Mouse (Mus musculus) midbrain, embryonic 11.5 days (tissue): Measurements from ENCODE around the gene Rpusd4. TPM values are rescaled to one million over a fixed set of nuclear protein-coding genes. Genes with fewer than 3 reads are reported as not detected.

Experiments
- ATAC-seq: fragments of 200-750 bp; cut with Nextera tagmentation; 2 replicates; pipeline ENCODE4 v1.8.0; 2017; ENCODE audit warnings: moderate TSS enrichment, moderate library complexity; ENCODE audit not compliant: low FRiP score
- DNase-seq: peaks from one replicate; pipeline ENCODE4 v3.0.0; 2015; ENCODE audit warnings: low spot score; ENCODE audit errors: missing footprints
- H3K27ac ChIP-seq: fragments of 300-500 bp; sonication (generic); 2 replicates; pipeline ENCODE4 v1.5.1; 2014; ENCODE audit warnings: low read depth, low read length
- H3K27me3 ChIP-seq: fragments of 300-500 bp; sonication (generic); 2 replicates; pipeline ENCODE4 v1.6.1; 2014; ENCODE audit warnings: mild to moderate bottlenecking, low read length, moderate library complexity, mixed read lengths; ENCODE audit not compliant: control insufficient read depth, insufficient read depth
- H3K36me3 ChIP-seq: fragments of 300-500 bp; sonication (generic); 2 replicates; pipeline ENCODE4 v1.6.1; 2014; ENCODE audit warnings: mild to moderate bottlenecking, low read length, moderate library complexity, mixed read lengths; ENCODE audit not compliant: control insufficient read depth, insufficient read depth
- H3K4me1 ChIP-seq: fragments of 300-500 bp; sonication (generic); 2 replicates; pipeline ENCODE4 v1.6.1; 2014; ENCODE audit warnings: low read length; ENCODE audit not compliant: control insufficient read depth, insufficient read depth
- H3K4me2 ChIP-seq: fragments of 300-500 bp; sonication (generic); 2 replicates; pipeline ENCODE4 v1.6.1; 2014; ENCODE audit warnings: mild to moderate bottlenecking, moderate library complexity
- H3K4me3 ChIP-seq: fragments of 300-500 bp; sonication (generic); 2 replicates; pipeline ENCODE4 v1.5.1; 2014; ENCODE audit warnings: low read depth, low read length
- H3K9ac ChIP-seq: fragments of 300-500 bp; sonication (generic); 2 replicates; pipeline ENCODE4 v1.6.1; 2014; ENCODE audit warnings: low read length
- H3K9me3 ChIP-seq: fragments of 300-500 bp; sonication (generic); 2 replicates; pipeline ENCODE4 v1.6.1; 2016; ENCODE audit warnings: low read length; ENCODE audit not compliant: control insufficient read depth
- WGBS: fragments of 180-500 bp; shearing (Covaris S2); extraction: QIAGEN DNeasy Blood & Tissue Kit; methylation state at CpG from one replicate; pipeline ENCODE4 v1.1.7; 2014; 5-methylcytosine and 5-hydroxymethylcytosine counted together
- polyA plus RNA-seq: library from polyadenylated mRNA; unstranded; fragments of >200 nt; fragmentation: Nextera tagmentation; extraction: Ambion mirVana; gene quantifications from 2 replicates; pipeline ENCODE4 v1.2.1, GENCODE M21; 2014

Rpusd4 gene
- polyA plus RNA-seq, 1 experiment from 2014 or later: 29.8 TPM

DNA sequence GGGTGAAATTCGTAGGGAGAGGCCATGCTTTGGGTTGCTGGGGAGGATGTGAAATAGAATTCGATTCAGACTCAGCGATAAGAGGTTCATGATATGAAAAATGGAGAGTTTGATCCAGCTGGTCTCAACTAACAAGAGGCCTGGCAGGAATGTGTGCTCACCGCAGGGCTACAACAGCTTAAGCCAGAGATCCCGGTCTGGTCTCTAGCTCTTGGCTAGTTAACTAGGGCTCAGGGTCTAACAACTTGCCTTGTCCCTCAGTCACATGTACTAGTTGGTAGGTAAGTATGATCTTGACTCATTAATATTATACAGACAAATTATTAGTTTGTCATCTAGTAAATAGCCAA, 15.2 kb downstream of the Rpusd4 start:
- Histone ChIP-seq H3K4me2 (no peak overlapping the region), H3K36me3 (no peaks in the 10 kb centered on the region), H3K9ac (no peak overlapping the region), H3K9me3 (no peaks in the 10 kb centered on the region), H3K4me3 (no peak overlapping the region), H3K27ac (no peak overlapping the region), H3K27me3 (no peaks in the 10 kb centered on the region; the same call in 1 of the 2 replicates), H3K4me1 (no peaks in the 10 kb centered on the region)
- peak; percentile 57 for ATAC-seq
- WGBS: 66% methylated on average over 5 of the region's 5 CpGs
- peak; percentile 91 for DNase-seq

DNA sequence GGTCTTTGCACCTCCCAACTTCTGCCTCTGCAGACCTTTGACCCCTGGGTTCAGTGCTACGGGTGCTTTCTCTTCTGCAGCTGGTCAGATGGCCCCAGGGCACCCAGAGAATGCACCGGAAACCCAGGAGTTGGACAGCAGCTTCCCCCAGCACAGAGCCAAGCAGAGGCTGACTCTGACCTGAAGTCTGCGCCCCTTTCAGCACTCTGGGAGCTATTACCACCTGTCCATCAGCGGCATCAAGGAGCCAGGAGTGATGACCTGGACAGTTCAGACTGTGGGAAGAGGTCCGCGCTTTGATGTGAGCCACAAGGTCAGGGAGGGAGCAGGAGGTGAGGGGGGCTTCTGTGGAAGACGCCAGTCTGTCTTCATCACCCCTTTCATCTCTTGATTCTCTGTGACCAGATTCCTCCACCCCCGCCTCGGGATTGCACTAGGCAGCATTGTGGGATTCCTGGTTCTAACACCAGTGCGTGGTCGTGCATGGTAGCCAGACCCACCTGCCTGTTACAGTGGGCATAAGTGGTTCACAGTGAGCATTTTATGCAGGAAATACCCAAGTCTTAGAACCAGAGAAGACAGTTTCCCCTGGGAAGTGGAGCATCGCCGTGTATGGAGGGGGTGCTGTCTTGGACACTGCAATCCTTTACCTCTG, 15.9 kb downstream of the Rpusd4 start:
- Histone ChIP-seq H3K27ac (no peak overlapping the region), H3K36me3 (no peaks in the 10 kb centered on the region), H3K27me3 (no peaks in the 10 kb centered on the region; the same call in 1 of the 2 replicates), H3K4me2 (no peak overlapping the region), H3K4me3 (no peak overlapping the region), H3K4me1 (no peaks in the 10 kb centered on the region), H3K9ac (no peak overlapping the region), H3K9me3 (no peaks in the 10 kb centered on the region)
- 53% methylated on average over 13 of the region's 13 CpGs for WGBS
- ATAC-seq (peak; percentile 65), DNase-seq (no peak)

DNA sequence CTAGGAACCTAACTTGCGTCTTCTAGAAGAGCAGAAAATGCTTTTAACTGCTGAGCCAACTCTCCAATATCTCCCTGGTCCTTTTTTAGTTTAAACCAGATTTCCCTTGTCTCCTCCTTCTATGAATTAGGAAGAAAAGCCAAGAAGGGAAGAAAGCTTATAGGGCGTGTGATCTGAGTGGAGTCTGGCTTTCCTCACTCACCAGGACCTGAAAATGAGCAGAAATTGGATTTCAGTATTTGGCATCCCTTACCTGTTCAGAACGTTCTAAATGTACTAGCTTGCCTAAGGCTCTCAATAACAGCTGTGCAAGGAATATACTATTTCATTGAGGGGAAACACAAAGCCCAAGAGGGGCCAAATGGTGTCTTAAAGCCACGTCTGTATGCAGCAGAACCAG, 16.7 kb downstream of the Rpusd4 start:
- Histone ChIP-seq H3K4me3 (no peak overlapping the region), H3K4me1 (no peaks in the 10 kb centered on the region), H3K4me2 (no peak overlapping the region), H3K9ac (no peak overlapping the region), H3K27ac (no peak overlapping the region), H3K27me3 (no peaks in the 10 kb centered on the region; the same call in 1 of the 2 replicates), H3K36me3 (no peaks in the 10 kb centered on the region), H3K9me3 (no peaks in the 10 kb centered on the region)
- WGBS: 88% methylated on average over 4 of the region's 4 CpGs
- no peak for DNase-seq
- ATAC-seq: no peak

DNA sequence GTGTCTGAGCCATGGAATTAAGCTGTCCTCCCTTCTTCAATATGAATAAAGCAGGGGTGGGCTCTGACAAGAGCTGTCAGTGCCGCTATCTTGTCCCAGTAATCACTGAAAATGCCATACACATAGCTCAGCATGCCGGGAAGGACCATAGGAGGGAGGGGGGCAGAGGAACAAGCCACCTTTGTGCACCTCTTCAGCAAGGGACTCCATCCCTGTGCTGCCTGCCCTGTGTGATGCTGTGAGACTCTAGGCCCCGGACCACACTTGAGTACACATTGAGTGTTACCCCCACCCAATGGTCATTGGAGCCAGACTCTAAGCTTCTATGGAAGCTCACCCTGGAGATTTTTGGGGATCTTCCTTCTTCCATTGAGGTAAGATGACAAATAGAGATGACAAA, 18.7 kb downstream of the Rpusd4 start:
- no peaks in the 10 kb centered on the region; the same call in 1 of the 2 replicates for H3K4me1 ChIP-seq

DNA sequence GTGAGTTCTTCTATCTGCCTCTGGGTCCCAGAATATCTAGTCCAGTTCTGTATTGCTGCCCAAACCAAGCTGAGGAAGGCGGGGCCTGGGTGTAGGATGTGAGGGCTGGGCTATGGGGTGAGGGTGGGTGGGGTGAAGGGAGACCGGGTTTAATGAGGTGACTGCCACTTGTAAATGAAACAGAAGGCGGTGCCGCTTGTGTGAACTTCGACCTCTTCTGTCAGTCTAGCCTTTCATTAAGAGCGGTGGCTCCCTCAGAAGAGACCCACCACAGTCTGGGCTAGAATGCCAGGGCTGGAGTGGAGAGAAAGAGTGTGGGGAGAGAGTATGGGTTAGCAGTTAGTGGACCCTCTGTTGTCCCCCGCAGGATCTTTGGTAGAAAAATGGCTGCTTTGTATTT, 22.3 kb downstream of the Rpusd4 start:
- no peak for DNase-seq
- H3K36me3 ChIP-seq: no peaks in the 10 kb centered on the region
- no peak overlapping the region for H3K4me3 ChIP-seq
- ATAC-seq: peak; percentile 77
- H3K4me1 ChIP-seq: no peaks in the 10 kb centered on the region; the same call in 1 of the 2 replicates
- no peaks in the 10 kb centered on the region for H3K9me3 ChIP-seq
- H3K9ac ChIP-seq: no peak overlapping the region
- no peak overlapping the region for H3K4me2 ChIP-seq
- no peak overlapping the region for H3K27ac ChIP-seq
- WGBS: 13% methylated on average over 7 of the region's 7 CpGs
- peaks cover 5% of the 10 kb centered on the region; the same call in 1 of the 2 replicates for H3K27me3 ChIP-seq

More for the DNA sequence above, 18.7 kb downstream of the Rpusd4 start:
- DNase-seq (no peak), ATAC-seq (no peak)
- Histone ChIP-seq H3K36me3 (no peaks in the 10 kb centered on the region), H3K4me2 (no peak overlapping the region), H3K9me3 (no peaks in the 10 kb centered on the region), H3K27me3 (peaks cover 3% of the 10 kb centered on the region; the same call in 1 of the 2 replicates), H3K27ac (no peak overlapping the region), H3K4me3 (no peak overlapping the region), H3K9ac (no peak overlapping the region)
- 72% methylated on average over 3 of the region's 3 CpGs for WGBS

DNA sequence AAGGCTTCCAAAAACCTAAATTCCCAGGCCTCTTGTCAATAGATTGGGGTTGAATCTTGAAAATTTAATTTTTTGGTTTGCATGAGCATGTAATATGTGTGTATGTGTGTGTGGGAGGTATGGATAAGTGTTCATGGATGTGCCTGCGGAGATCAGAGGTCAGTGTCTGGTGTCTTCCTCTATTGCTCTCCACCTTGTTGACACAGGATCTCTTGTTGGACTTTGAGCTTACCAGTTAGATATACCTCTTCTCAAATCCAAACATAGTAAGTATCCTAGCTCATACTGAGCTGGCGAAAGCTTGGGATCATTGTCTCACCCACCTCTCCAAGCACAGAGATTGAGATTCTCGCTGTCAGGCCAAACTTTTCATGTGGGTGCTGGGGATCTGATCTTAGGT, 22.8 kb downstream of the Rpusd4 start:
- ATAC-seq (no peak; the same call in 1 of the 2 replicates), DNase-seq (no peak)
- H3K27ac ChIP-seq: no peak overlapping the region
- no peak overlapping the region for H3K9ac ChIP-seq
- peaks cover 5% of the 10 kb centered on the region; the same call in 1 of the 2 replicates for H3K27me3 ChIP-seq
- no peaks in the 10 kb centered on the region for H3K9me3 ChIP-seq
- no peak overlapping the region for H3K4me2 ChIP-seq
- no peak overlapping the region for H3K4me3 ChIP-seq
- H3K4me1 ChIP-seq: no peaks in the 10 kb centered on the region; the same call in 1 of the 2 replicates
- no peaks in the 10 kb centered on the region for H3K36me3 ChIP-seq
- WGBS: 86% methylated on average over 3 of the region's 3 CpGs

DNA sequence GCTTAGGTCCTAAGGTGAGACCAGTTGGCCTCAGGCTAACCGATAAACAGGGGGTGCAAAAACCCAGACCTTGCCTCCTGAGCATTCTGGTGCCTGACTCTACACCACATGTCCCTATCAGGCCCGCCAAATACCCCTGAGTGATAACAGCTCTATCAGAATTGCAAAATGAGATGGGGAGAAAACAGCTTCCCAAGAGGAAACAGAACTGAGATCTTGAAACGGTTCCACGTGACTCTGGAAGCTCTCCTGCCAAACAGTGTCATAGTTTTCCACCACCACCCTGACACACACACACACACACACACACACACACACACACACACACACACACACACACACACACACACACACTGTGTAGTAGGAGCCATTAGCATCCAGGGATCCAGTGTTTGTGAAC, 23.3 kb downstream of the Rpusd4 start:
- DNase-seq: no peak
- H3K27me3 ChIP-seq: peaks cover 5% of the 10 kb centered on the region; the same call in 1 of the 2 replicates
- H3K9ac ChIP-seq: no peak overlapping the region
- H3K27ac ChIP-seq: no peak overlapping the region
- H3K4me3 ChIP-seq: no peak overlapping the region
- no peaks in the 10 kb centered on the region for H3K36me3 ChIP-seq
- H3K9me3 ChIP-seq: no peaks in the 10 kb centered on the region
- WGBS: 85% methylated on average over 4 of the region's 4 CpGs
- H3K4me2 ChIP-seq: no peak overlapping the region
- H3K4me1 ChIP-seq: no peaks in the 10 kb centered on the region; the same call in 1 of the 2 replicates
- no peak for ATAC-seq

DNA sequence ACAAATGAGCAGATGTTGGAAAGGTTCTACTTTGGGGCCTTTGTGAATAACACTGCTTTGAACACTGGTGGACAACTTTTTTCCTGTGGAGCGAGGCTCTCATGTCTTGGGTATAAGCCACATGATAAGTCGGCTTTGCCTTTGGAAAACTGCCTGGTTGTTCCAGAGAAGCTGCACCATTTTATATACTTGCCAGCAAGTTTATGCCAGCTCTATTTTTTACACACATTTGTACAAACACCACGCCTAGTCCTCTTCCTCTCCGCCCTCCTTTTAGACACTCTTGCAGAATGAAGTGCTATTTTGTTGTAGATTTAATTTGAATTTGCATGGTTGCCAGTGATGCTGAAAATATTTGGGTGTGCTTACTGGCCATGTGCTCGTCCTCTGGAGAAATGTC, 25.8 kb downstream of the Rpusd4 start:
- Histone ChIP-seq H3K4me1 (no peaks in the 10 kb centered on the region; the same call in 1 of the 2 replicates), H3K27ac (no peak overlapping the region), H3K36me3 (no peaks in the 10 kb centered on the region), H3K4me3 (no peak overlapping the region), H3K9ac (no peak overlapping the region), H3K4me2 (no peak overlapping the region), H3K27me3 (peaks cover 5% of the 10 kb centered on the region; the same call in 1 of the 2 replicates), H3K9me3 (no peaks in the 10 kb centered on the region)
- DNase-seq (no peak), ATAC-seq (no peak)
- WGBS: 86% methylated on average over 5 of the region's 5 CpGs

DNA sequence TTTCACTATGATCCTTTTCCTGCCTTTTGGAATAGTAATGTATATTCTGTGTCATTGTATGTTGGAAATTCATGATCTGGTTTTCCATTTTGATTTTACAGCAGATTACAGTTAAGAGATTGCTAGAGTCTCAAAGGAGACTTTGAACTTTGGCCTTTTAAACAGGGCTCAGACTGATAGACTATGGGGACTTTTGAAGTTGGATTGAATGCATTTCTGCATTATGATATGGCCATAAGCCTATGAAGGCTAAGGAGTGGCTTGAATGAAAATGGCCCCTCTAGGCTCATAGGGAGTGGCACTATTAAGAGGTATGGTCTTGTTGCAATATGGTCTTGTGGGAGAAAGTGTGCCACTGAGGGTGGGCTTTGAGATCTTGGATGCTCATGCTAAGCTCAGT, 30.1 kb downstream of the Rpusd4 start:
- H3K4me2 ChIP-seq: no peak overlapping the region
- no peak overlapping the region for H3K4me3 ChIP-seq
- no peak overlapping the region for H3K27ac ChIP-seq
- no peaks in the 10 kb centered on the region; the same call in 1 of the 2 replicates for H3K27me3 ChIP-seq
- no peaks in the 10 kb centered on the region for H3K36me3 ChIP-seq
- no peaks in the 10 kb centered on the region for H3K9me3 ChIP-seq
- ATAC-seq (no peak), DNase-seq (no peak)
- no peak overlapping the region for H3K9ac ChIP-seq
- no peaks in the 10 kb centered on the region for H3K4me1 ChIP-seq
